Mouse (Mus musculus) kidney, adult 2 months (tissue): ENCODE measurements around the gene Cbfa2t3. TPM values are rescaled to one million over a fixed set of nuclear protein-coding genes. Genes with fewer than 3 reads are reported as not detected.

Experiments used
- DNase-seq: peaks from one replicate; pipeline ENCODE4 v3.0.0; 2021
- H3K27ac ChIP-seq: fragments of 200-500 bp; 2 replicates; pipeline ENCODE4 v1.5.1; 2012; ENCODE audit warnings: low read depth, low read length, control low read depth, inconsistent platforms; ENCODE audit not compliant: insufficient read depth
- H3K27me3 ChIP-seq: fragments of 200-500 bp; replicated peaks from 2 replicates; pipeline ENCODE4 v1.6.1; 2012; ENCODE audit warnings: mild to moderate bottlenecking, moderate library complexity, low read length, inconsistent platforms; ENCODE audit not compliant: control insufficient read depth, insufficient read depth
- H3K36me3 ChIP-seq: fragments of 200-500 bp; 2 replicates; pipeline ENCODE4 v1.6.1; 2012; ENCODE audit warnings: mild to moderate bottlenecking, moderate library complexity, low read length, inconsistent platforms; ENCODE audit not compliant: control insufficient read depth, insufficient read depth
- H3K4me1 ChIP-seq: fragments of 200-500 bp; 2 replicates; pipeline ENCODE4 v1.6.1; 2011; ENCODE audit warnings: low read length; ENCODE audit not compliant: control insufficient read depth, insufficient read depth
- H3K4me3 ChIP-seq: fragments of 200-500 bp; 2 replicates; pipeline ENCODE4 v1.5.1; 2011; ENCODE audit warnings: mild to moderate bottlenecking, low read depth, low read length, control low read depth; ENCODE audit not compliant: insufficient read depth
- CTCF ChIP-seq: fragments of 200-500 bp; conservative IDR thresholded peaks from 2 replicates; pipeline ENCODE4 v1.5.1; 2011; ENCODE audit warnings: low read depth, mild to moderate bottlenecking, control low read depth, low read length, moderate library complexity, mixed read lengths; ENCODE audit not compliant: insufficient read depth, insufficient read length
- POLR2A ChIP-seq: fragments of 200-500 bp; IDR thresholded peaks from one replicate; pipeline ENCODE4 v1.6.1; 2011; ENCODE audit warnings: low read depth, low read length, control low read depth
- WGBS: fragments of 180-500 bp; shearing (Covaris S2); methylation state at CpG from one replicate; pipeline ENCODE4 v1.1.7; 2018; 5-methylcytosine and 5-hydroxymethylcytosine counted together
- polyA plus RNA-seq: library from polyadenylated mRNA; depleted of rRNA; stranded (reverse); fragments of >200 nt; gene quantifications from 2 replicates; pipeline ENCODE4 v1.2.3, GENCODE M21; 2012

The Cbfa2t3 gene
- polyA plus RNA-seq, 1 experiment = 6.7 TPM

- Histone ChIP-seq H3K27me3 (no peaks in the 10 kb centered on the region), H3K27ac (no peak overlapping the region), H3K4me1 (no peaks in the 10 kb centered on the region), H3K4me3 (no peak overlapping the region), H3K36me3 (no peaks in the 10 kb centered on the region)
- no peak for TF ChIP-seq CTCF
- no peak for TF ChIP-seq POLR2A
- DNase-seq = no peak
- WGBS = 40% methylated on average over 11 of the region's 11 CpGs
Observed at GRCm38 (mm10) chr8:122670001-122670400, 28.9 kb downstream of the Cbfa2t3 start.

- no peak overlapping the region for H3K27ac ChIP-seq
- WGBS = 54% methylated on average over 5 of the region's 5 CpGs
- no peaks in the 10 kb centered on the region for H3K36me3 ChIP-seq
- H3K27me3 ChIP-seq = no peaks in the 10 kb centered on the region
- DNase-seq = no peak
- H3K4me1 ChIP-seq = peaks cover 4% of the 10 kb centered on the region; the same call in 1 of the 2 replicates
- TF ChIP-seq POLR2A = no peak
- no peak for TF ChIP-seq CTCF
- H3K4me3 ChIP-seq = no peak overlapping the region
Observed at GRCm38 (mm10) chr8:122669370-122669769, 29.5 kb downstream of the Cbfa2t3 start.

GRCm38 (mm10) chr8:122667854-122668253, 31.1 kb downstream of the Cbfa2t3 start:
- WGBS = 56% methylated on average over 11 of the region's 11 CpGs
- H3K4me1 ChIP-seq = peaks cover 17% of the 10 kb centered on the region; the same call in 1 of the 2 replicates

GRCm38 (mm10) chr8:122666827-122667226, 32.1 kb downstream of the Cbfa2t3 start:
- no peaks in the 10 kb centered on the region for H3K36me3 ChIP-seq
- peaks cover 17% of the 10 kb centered on the region; the same call in 1 of the 2 replicates for H3K4me1 ChIP-seq
- H3K27ac ChIP-seq = peak overlapping the region; percentile 46
- TF ChIP-seq POLR2A (no peak), CTCF (no peak)
- no peak for DNase-seq
- no peaks in the 10 kb centered on the region for H3K27me3 ChIP-seq
- H3K4me3 ChIP-seq = no peak overlapping the region
- WGBS = 60% methylated on average over 12 of the region's 12 CpGs

More at GRCm38 (mm10) chr8:122667854-122668253, 31.1 kb downstream of the Cbfa2t3 start:
- DNase-seq = peak; percentile 68
- Histone ChIP-seq H3K36me3 (no peaks in the 10 kb centered on the region), H3K27me3 (no peaks in the 10 kb centered on the region), H3K27ac (peak overlapping the region; percentile 41), H3K4me3 (no peak overlapping the region)
- TF ChIP-seq CTCF (no peak), POLR2A (no peak)

GRCm38 (mm10) chr8:122666338-122666764, 32.6 kb downstream of the Cbfa2t3 start:
- peak; percentile 75 for DNase-seq

GRCm38 (mm10) chr8:122665667-122666316, 33.1 kb downstream of the Cbfa2t3 start:
- peak; percentile 85 for DNase-seq
- no peak for TF ChIP-seq POLR2A
- TF ChIP-seq CTCF = no peak
- whole genome bisulfite sequencing = 35% methylated on average over 14 of the region's 14 CpGs
- no peak overlapping the region for H3K4me3 ChIP-seq
- H3K36me3 ChIP-seq = no peaks in the 10 kb centered on the region
- H3K27me3 ChIP-seq = no peaks in the 10 kb centered on the region
- peak overlapping the region; percentile 88 for H3K27ac ChIP-seq
- peaks cover 17% of the 10 kb centered on the region; the same call in 1 of the 2 replicates for H3K4me1 ChIP-seq

More at GRCm38 (mm10) chr8:122666338-122666764, 32.6 kb downstream of the Cbfa2t3 start:
- H3K27ac ChIP-seq = peak overlapping the region; percentile 46
- no peaks in the 10 kb centered on the region for H3K36me3 ChIP-seq
- peaks cover 17% of the 10 kb centered on the region; the same call in 1 of the 2 replicates for H3K4me1 ChIP-seq
- H3K27me3 ChIP-seq = no peaks in the 10 kb centered on the region
- no peak for TF ChIP-seq CTCF
- no peak for TF ChIP-seq POLR2A
- no peak overlapping the region for H3K4me3 ChIP-seq
- WGBS = 30% methylated on average over 9 of the region's 9 CpGs

GRCm38 (mm10) chr8:122665221-122665620, 33.7 kb downstream of the Cbfa2t3 start:
- peaks cover 17% of the 10 kb centered on the region; the same call in 1 of the 2 replicates for H3K4me1 ChIP-seq
- TF ChIP-seq CTCF (no peak), POLR2A (no peak)
- H3K27me3 ChIP-seq = no peaks in the 10 kb centered on the region
- no peaks in the 10 kb centered on the region for H3K36me3 ChIP-seq
- peak overlapping the region; percentile 88 for H3K27ac ChIP-seq
- peak; percentile 85 for DNase-seq
- H3K4me3 ChIP-seq = no peak overlapping the region
- 49% methylated on average over 8 of the region's 8 CpGs for WGBS
